Mouse (Mus musculus) gastrocnemius, postnatal 14 days (tissue): ENCODE measurements around the gene Urah. TPM values are rescaled to one million over a fixed set of nuclear protein-coding genes. Genes with fewer than 3 reads are reported as not detected.

Experiments used
- DNase-seq: peaks from one replicate; pipeline ENCODE4 v3.0.0; 2021; ENCODE audit warnings: mixed read lengths
- intact Hi-C: fragments of 180-260 bp; cut with DNase I; formaldehyde crosslinking; loops from one replicate; pipeline ENCODE4 v1.15.1; 2025; ENCODE audit warnings: low total_unique reads
- long read RNA-seq, 2 experiments: library from polyadenylated mRNA; stranded (forward); transcript quantifications; one replicate each; pipeline ENCODE4 v2.0.0; 2021
- total RNA-seq, 2 experiments: library from RNA; stranded (reverse); gene quantifications; 2 replicates each; pipeline ENCODE4 v1.2.3; 2021

Gene Urah
- total RNA-seq, result not detected
- long read RNA-seq, experiment 1, result 0 reads
- long read RNA-seq, experiment 2, result 0 reads

- intact Hi-C loops, result no loop called here
- DNase-seq, result no peak
Observed at GRCm38 (mm10) chr7:140834968-140835757, at the start of gene Urah. Urah (plus strand) TSS chr7:140835018.

- intact Hi-C loops, result no loop called here
- no peak for DNase-seq
Observed at GRCm38 (mm10) chr7:140787406-140788052, 47.3 kb upstream of the Urah start, which contains the start of gene Syce1. Syce1 (minus strand) TSS chr7:140787852.

DNA sequence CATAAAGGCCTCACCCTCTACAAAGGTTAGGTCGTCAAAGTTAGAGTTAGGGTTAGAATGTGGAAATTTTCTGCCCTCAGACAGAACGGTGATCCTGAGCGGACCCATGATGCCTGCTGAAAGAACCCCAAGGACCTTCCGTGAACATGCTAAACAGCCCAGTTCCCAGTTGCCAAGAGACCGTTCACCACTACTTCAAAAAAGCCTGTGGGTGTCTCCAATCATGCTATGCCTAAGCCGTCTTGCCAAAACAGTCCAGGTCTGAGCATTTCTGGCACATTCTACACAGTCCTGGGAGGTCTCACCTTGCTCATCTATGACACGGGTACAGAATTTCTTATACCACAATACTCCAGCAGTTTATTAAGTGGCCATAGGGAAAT, 46.8 kb upstream of the Urah start:
- intact Hi-C loops, result no loop called here

DNA sequence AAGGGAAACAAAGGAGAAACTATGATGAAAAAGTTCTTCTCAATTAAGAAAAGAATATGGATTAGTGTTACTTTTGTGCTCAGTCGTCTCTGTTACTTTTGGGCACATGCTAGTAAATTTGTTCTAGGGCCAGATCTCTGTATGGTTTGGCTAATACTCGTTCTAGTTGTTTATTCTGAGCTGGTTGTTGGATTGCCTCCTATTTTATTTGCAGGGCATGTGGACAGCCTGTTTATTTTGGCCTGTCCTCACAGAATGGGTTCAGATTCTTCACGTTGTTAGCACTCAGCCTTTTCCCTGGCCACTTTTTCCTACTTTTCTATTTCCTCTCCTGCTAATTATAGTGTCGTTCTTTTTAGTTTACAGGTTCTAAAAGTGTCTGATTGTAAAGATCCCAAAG, 41.3 kb upstream of the Urah start:
- intact Hi-C loops, result no loop called here
- no peak for DNase-seq

More for the DNA sequence above, 46.8 kb upstream of the Urah start:
- DNase-seq, result no peak

- no peak for DNase-seq
- intact Hi-C loops, result no loop called here
Observed at GRCm38 (mm10) chr7:140797619-140798018, 37.2 kb upstream of the Urah start.

DNA sequence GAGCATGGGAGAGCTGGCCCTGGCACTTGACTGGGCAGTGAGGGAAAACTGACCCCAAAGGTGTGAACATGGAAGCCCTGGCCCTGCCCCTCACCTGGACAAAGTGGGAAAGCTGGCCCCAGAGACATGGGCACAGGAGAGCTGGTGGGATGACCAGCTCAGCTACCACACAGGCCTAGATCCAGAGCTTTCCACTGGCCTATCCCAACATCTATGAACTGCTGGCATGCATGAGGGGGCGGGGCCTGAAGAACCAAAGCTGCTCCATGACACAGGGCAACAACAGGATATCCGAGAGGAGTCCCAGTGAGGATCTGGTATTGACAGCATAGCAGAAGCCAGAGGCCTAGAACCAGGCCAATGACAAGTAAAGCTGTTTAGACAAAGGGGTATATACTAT, 36.6 kb upstream of the Urah start:
- DNase-seq, result no peak
- intact Hi-C loops, result no loop called here

DNA sequence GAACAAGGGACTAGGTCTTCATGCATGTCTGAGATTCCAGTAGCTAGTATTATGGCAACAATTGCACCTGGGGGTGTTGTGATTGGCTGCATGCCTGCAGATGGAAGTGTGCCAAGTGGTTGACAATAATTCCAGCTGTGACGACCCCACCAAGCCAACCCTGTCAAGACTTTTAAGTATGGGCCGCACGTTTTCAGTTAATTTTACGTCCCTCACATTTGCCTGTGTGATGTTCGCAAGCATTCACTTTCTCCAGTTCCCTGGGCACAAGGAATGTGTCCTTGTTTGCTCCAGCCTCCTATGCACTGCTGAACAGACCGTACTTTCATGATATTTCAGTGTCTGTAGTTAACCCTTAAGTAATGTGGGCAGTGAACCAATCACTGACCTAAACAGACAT, 32.2 kb upstream of the Urah start:
- no peak for DNase-seq
- intact Hi-C loops, result no loop called here

- DNase-seq, result no peak
- intact Hi-C loops, result no loop called here
Observed at GRCm38 (mm10) chr7:140805704-140806103, 29.1 kb upstream of the Urah start.

- intact Hi-C loops, result no loop called here
- DNase-seq, result no peak
Observed at GRCm38 (mm10) chr7:140810496-140810895, 24.3 kb upstream of the Urah start.

DNA sequence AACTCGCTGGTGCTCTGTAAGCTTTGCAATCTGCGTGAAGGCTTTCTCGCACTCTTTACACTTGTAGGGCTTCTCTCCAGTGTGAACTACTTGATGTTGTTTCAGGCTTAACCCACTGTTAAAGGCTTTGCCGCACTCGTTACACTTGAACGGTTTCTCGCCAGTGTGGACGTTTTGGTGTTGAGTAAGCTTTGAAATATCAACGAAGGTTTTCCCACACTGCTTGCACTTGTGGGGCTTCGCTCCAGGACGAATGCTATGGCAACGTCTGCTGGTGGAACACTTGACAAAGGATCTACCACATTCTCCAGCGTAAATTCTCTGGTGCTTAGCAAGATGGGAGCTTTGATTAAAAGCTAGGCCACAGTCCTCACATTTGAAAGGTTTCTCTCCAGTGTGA, 23.1 kb upstream of the Urah start:
- DNase-seq, result no peak
- intact Hi-C loops, result no loop called here

DNA sequence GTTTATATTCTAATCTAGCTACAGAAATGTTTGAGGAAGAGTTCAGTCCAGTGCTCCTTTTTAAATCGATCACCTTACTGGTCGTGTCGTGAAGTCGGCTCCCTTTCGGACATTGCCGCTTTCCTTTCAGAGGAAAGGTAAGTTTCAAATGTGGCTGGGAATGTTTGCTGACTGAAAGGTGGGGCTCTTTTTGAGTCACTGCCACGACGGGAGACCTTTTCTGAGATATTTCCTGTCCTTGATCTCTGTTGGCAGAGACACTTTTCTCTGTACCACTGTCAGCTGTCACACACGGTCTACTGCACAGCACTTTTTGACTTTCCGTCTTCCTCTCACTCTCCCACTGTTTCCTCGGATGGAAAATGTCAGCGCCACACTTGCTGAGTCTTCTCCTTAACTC, 22.0 kb upstream of the Urah start:
- intact Hi-C loops, result no loop called here
- no peak for DNase-seq

DNA sequence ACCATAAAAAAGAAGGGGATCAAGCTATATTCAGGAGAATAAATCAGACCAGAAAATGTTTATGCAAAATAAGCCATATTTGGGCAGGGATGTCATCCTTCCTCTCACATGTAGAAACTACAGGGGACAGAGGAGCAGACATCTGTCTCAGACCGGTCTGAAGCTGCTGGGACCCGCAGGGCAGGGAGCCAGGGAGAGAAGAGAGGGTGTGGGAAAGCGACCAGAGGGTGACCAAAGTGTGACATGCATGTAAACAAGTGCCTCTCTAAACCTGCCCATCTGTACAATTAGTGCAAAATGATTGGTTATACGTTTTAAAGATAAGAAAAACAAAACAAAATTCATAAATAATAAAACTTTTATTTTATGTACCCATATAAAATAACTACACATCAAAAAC, 14.6 kb upstream of the Urah start:
- intact Hi-C loops, result no loop called here
- no peak for DNase-seq

GRCm38 (mm10) chr7:140821305-140821652, 13.5 kb upstream of the Urah start:
- DNase-seq, result no peak
- intact Hi-C loops, result no loop called here

GRCm38 (mm10) chr7:140821653-140822329, 13.0 kb upstream of the Urah start, which contains the start of gene Zfp941:
Zfp941 (minus strand) TSS chr7:140822178.
- intact Hi-C loops, result no loop called here
- no peak for DNase-seq

- intact Hi-C loops, result no loop called here
- no peak for DNase-seq
Observed at GRCm38 (mm10) chr7:140822731-140823130, 12.1 kb upstream of the Urah start.

DNA sequence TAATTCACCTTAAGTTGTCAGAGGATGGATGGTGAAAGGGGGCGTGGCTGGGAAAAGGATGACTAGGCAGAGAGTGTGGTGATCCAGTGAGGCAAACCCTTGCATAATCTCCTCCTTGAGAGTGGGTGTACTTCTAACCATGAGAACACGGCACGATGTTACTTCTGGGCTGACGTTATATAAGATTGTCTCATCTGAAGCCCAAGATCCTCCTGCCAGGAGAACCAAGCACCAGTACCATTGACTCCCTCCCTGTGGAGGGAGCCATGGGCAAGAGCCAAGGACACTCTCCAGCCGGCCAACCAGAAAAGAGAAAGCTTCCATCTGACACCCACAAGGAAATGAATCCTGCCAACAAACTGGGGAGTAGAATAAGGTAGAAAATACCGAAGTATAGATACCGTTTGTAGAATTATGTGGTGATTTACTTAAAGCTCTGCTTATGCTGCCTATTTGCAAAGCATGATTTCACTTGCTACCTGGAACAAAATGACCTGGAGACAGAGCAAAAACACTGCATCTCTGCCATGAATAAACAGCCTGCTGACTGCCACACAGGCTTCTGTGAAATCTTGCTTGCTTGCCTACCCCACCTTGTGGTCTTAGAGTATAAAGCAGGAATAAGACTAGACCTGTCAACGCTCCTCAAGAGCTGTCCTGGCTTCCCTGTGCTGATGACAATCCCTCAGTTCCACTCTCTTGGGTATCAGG, 6.5 kb upstream of the Urah start:
- intact Hi-C loops, result no loop called here
- DNase-seq, result no peak

DNA sequence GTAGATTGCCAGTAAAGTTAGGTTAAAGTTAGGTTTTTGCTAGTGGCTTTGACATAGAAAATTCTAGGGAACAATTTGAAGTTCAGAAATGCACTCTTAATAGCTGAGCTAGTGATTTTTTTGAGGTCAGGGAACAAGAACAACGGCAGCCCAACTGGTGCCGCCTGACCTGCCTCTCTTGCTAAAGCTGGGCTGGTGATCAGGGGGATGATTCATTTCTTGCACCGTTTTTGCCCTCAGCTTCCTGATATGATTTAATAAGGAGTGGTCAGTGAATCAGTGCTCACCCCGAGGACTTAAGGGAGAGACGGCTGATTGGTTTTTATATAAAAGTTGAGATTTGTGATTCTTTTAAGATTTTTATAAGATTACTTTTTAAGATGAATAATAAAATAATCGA, 3.4 kb upstream of the Urah start:
- intact Hi-C loops, result no loop called here
- DNase-seq, result no peak

- no peak for DNase-seq
- intact Hi-C loops, result no loop called here
Observed at GRCm38 (mm10) chr7:140833341-140833740, 1.5 kb upstream of the Urah start.

GRCm38 (mm10) chr7:140835758-140836087, 905 bp downstream of the Urah start:
- intact Hi-C loops, result no loop called here
- DNase-seq, result no peak
